Mouse (Mus musculus) kidney, embryonic 16.5 days (tissue): Measurements from ENCODE around the gene Nrtn. TPM values are rescaled to one million over a fixed set of nuclear protein-coding genes. Genes with fewer than 3 reads are reported as not detected.

Experiments
- ATAC-seq: fragments of 200-750 bp; cut with Nextera tagmentation; 2 replicates; pipeline ENCODE4 v1.8.0; 2017; ENCODE audit warnings: moderate TSS enrichment; ENCODE audit not compliant: low FRiP score, low TSS enrichment
- H3K27ac ChIP-seq: fragments of 300-500 bp; sonication (generic); 2 replicates; pipeline ENCODE4 v1.5.1; 2014; ENCODE audit warnings: low read length
- H3K27me3 ChIP-seq: fragments of 300-500 bp; sonication (generic); 2 replicates; pipeline ENCODE4 v1.6.1; 2014; ENCODE audit warnings: low read length, control low read depth, mixed read lengths; ENCODE audit not compliant: insufficient read depth
- H3K36me3 ChIP-seq: fragments of 300-500 bp; sonication (generic); 2 replicates; pipeline ENCODE4 v1.6.1; 2014; ENCODE audit warnings: low read length, control low read depth, mixed read lengths; ENCODE audit not compliant: insufficient read depth
- H3K4me1 ChIP-seq: fragments of 300-500 bp; sonication (generic); 2 replicates; pipeline ENCODE4 v1.6.1; 2014; ENCODE audit warnings: low read length, control low read depth, mixed read lengths; ENCODE audit not compliant: insufficient read depth
- H3K4me2 ChIP-seq: fragments of 300-500 bp; sonication (generic); replicated peaks from 2 replicates; pipeline ENCODE4 v1.6.1; 2014; ENCODE audit warnings: low read depth, low read length
- H3K4me3 ChIP-seq: fragments of 300-500 bp; sonication (generic); 2 replicates; pipeline ENCODE4 v1.5.1; 2014; ENCODE audit warnings: mild to moderate bottlenecking, low read length
- H3K9ac ChIP-seq: fragments of 300-500 bp; sonication (generic); replicated peaks from 2 replicates; pipeline ENCODE4 v1.6.1; 2014; ENCODE audit warnings: low read length
- H3K9me3 ChIP-seq: fragments of 300-500 bp; sonication (generic); 2 replicates; pipeline ENCODE4 v1.6.1; 2016; ENCODE audit warnings: low read length, control low read depth
- WGBS: fragments of 180-500 bp; shearing (Covaris S2); extraction: QIAGEN DNeasy Blood & Tissue Kit; methylation state at CpG from one replicate; pipeline ENCODE4 v1.1.7; 2014; 5-methylcytosine and 5-hydroxymethylcytosine counted together
- polyA plus RNA-seq: library from polyadenylated mRNA; unstranded; fragments of >200 nt; fragmentation: Nextera tagmentation; extraction: Ambion mirVana; gene quantifications from 2 replicates; pipeline ENCODE4 v1.2.1, GENCODE M21; 2015

Gene Nrtn
- polyA plus RNA-seq, 1 experiment from 2014 or later, result 5.4 TPM

GRCm38 (mm10) chr17:56763741-56764250, 6.5 kb upstream of the Nrtn start:
- peak overlapping the region; percentile 72 for H3K4me3 ChIP-seq
- H3K27me3 ChIP-seq, result no peaks in the 10 kb centered on the region
- no peaks in the 10 kb centered on the region for H3K9me3 ChIP-seq
- peak overlapping the region; percentile 80 for H3K9ac ChIP-seq
- peaks cover 19% of the 10 kb centered on the region for H3K36me3 ChIP-seq
- ATAC-seq, result no peak
- 74% methylated on average over 8 of the region's 8 CpGs for WGBS
- peak overlapping the region; percentile 75 for H3K4me2 ChIP-seq
- peaks cover 26% of the 10 kb centered on the region for H3K4me1 ChIP-seq
- H3K27ac ChIP-seq, result peak overlapping the region; percentile 96; the same call in 1 of the 2 replicates

- H3K4me2 ChIP-seq, result no peak overlapping the region
- no peaks in the 10 kb centered on the region for H3K27me3 ChIP-seq
- no peak overlapping the region for H3K4me3 ChIP-seq
- H3K9ac ChIP-seq, result no peak overlapping the region
- H3K36me3 ChIP-seq, result peaks cover 12% of the 10 kb centered on the region
- no peak for ATAC-seq
- peak overlapping the region; percentile 85; the same call in 1 of the 2 replicates for H3K27ac ChIP-seq
- H3K9me3 ChIP-seq, result no peaks in the 10 kb centered on the region
- H3K4me1 ChIP-seq, result peaks cover 26% of the 10 kb centered on the region
- WGBS, result 53% methylated on average over 27 of the region's 27 CpGs
Observed at GRCm38 (mm10) chr17:56762769-56763731, 5.7 kb upstream of the Nrtn start.

- Histone ChIP-seq H3K27ac (peak overlapping the region; percentile 85), H3K9ac (peak overlapping the region; percentile 70), H3K36me3 (0 out of 2 replicates have a peak, but pooled peaks cover 3% of the 10 kb centered on the region), H3K4me3 (peak overlapping the region; percentile 53), H3K4me1 (peaks cover 35% of the 10 kb centered on the region), H3K4me2 (peak overlapping the region; percentile 73), H3K27me3 (peaks cover 2% of the 10 kb centered on the region; the same call in 1 of the 2 replicates), H3K9me3 (no peaks in the 10 kb centered on the region)
- peak; percentile 19; the same call in 1 of the 2 replicates for ATAC-seq
- 0% methylated on average over 26 of the region's 28 CpGs for WGBS
Observed at GRCm38 (mm10) chr17:56761991-56762410, 4.7 kb upstream of the Nrtn start.

DNA sequence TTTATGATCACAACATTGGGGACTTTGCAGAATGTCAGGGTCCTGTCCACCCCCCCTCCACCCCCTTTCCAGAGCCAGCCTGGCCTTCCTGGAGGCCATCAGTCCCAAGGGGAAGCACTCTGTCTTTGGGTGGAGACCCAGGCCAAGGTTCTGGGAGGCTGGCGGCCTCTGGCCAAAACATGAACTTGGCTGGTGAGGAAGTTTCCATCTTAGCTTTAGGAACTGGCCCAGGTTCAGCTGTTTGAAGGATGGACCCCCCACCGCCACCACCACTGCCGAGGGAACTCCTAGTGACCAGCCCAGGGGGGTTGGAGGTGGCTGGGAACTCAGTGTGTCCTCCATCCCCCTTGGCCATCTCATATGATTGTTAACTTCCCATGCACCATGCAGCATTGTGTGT, 3.7 kb upstream of the Nrtn start:
- peaks cover 41% of the 10 kb centered on the region for H3K4me1 ChIP-seq
- no peak overlapping the region for H3K27ac ChIP-seq
- no peak overlapping the region for H3K4me3 ChIP-seq
- H3K4me2 ChIP-seq, result no peak overlapping the region
- no peaks in the 10 kb centered on the region for H3K9me3 ChIP-seq
- H3K9ac ChIP-seq, result no peak overlapping the region
- peaks cover 12% of the 10 kb centered on the region for H3K27me3 ChIP-seq
- no peaks in the 10 kb centered on the region for H3K36me3 ChIP-seq
- 65% methylated on average over 3 of the region's 3 CpGs for WGBS
- ATAC-seq, result no peak

DNA sequence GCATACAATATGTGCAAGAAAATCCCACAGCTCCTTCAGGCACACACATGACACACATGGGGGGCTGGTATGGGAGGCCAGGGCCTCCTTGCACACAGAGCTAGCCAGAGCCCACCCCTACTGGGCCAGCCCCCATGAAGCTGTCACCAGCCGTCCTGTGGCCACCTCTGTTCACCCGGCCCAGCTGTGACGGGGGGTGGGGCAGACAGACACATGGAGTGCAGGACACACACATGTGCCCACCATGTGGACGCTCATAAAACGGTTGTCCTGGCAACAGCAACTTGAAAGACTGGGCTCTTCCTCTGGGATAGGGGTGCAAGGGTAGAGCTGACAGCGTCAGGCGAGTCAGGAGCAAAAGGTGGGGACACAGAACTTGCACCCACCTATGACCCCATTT, 1.9 kb upstream of the Nrtn start:
- Histone ChIP-seq H3K4me2 (no peak overlapping the region), H3K9me3 (no peaks in the 10 kb centered on the region), H3K4me3 (no peak overlapping the region), H3K36me3 (no peaks in the 10 kb centered on the region), H3K4me1 (peaks cover 38% of the 10 kb centered on the region), H3K27me3 (peaks cover 30% of the 10 kb centered on the region), H3K9ac (no peak overlapping the region), H3K27ac (no peak overlapping the region)
- ATAC-seq, result no peak
- WGBS, result 27% methylated on average over 7 of the region's 7 CpGs

GRCm38 (mm10) chr17:56758132-56758531, 802 bp upstream of the Nrtn start:
- ATAC-seq, result no peak
- Histone ChIP-seq H3K27me3 (peaks cover 41% of the 10 kb centered on the region), H3K36me3 (no peaks in the 10 kb centered on the region), H3K4me3 (peak overlapping the region; percentile 59; the same call in 1 of the 2 replicates), H3K9ac (0 out of 2 replicates have a peak overlapping the region, but pooled peaks have one; percentile 2), H3K9me3 (no peaks in the 10 kb centered on the region), H3K4me2 (peak overlapping the region; percentile 100), H3K27ac (peak overlapping the region; percentile 1; the same call in 1 of the 2 replicates), H3K4me1 (peaks cover 34% of the 10 kb centered on the region)
- 4% methylated on average over 12 of the region's 12 CpGs for WGBS

DNA sequence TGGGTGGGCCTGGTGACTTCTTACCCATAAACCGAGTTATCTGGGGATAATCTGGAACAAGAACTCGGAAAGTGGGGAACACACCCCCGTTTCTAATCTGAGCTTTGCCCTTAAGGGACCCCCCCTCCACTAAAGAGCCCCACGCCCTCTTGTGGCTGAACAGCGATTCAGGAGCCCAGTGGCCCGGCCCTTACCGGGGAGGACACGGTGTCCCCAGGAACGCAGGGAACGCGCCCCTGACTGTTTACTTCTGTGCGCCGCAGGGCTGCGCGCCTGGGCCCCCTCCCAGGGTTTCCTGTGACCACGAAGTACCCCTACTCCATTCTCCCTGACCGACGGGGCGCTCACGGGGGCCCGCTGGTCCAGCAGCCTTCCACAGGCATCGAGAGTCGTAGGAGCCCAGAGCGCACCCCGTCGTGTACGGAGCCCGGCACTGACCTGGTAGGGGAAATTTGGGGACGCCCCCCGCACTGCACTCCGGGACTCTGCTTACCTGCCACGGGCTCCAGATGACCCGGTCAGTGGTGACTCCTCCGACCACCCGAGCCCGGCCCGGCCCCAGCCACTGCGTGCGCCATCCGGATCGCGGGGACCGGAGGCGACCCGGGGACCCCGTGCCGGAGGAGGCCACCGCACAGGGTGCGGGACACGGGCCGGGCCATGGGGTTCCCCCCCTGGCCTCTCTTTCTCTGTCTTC, 479 bp downstream of the Nrtn start:
- WGBS, result 1% methylated on average over 51 of the region's 51 CpGs
- Histone ChIP-seq H3K4me2 (peak overlapping the region; percentile 100), H3K9ac (peak overlapping the region; percentile 71), H3K27ac (no peak overlapping the region), H3K4me1 (peaks cover 24% of the 10 kb centered on the region), H3K9me3 (no peaks in the 10 kb centered on the region), H3K36me3 (no peaks in the 10 kb centered on the region), H3K4me3 (peak overlapping the region; percentile 59), H3K27me3 (peaks cover 53% of the 10 kb centered on the region)
- ATAC-seq, result peak; percentile 32

- Histone ChIP-seq H3K9ac (no peak overlapping the region), H3K27me3 (peaks cover 59% of the 10 kb centered on the region)
- ATAC-seq, result no peak
Observed at GRCm38 (mm10) chr17:56754271-56755185, 2.8 kb downstream of the Nrtn start.

GRCm38 (mm10) chr17:56753452-56753851, 3.9 kb downstream of the Nrtn start:
- H3K4me1 ChIP-seq, result peaks cover 20% of the 10 kb centered on the region
- peaks cover 59% of the 10 kb centered on the region for H3K27me3 ChIP-seq
- no peaks in the 10 kb centered on the region for H3K36me3 ChIP-seq
- no peak overlapping the region for H3K27ac ChIP-seq
- ATAC-seq, result no peak
- H3K4me3 ChIP-seq, result no peak overlapping the region
- H3K4me2 ChIP-seq, result no peak overlapping the region
- no peak overlapping the region for H3K9ac ChIP-seq
- H3K9me3 ChIP-seq, result no peaks in the 10 kb centered on the region
- WGBS, result 21% methylated on average over 15 of the region's 15 CpGs

More at GRCm38 (mm10) chr17:56754271-56755185, 2.8 kb downstream of the Nrtn start:
- Histone ChIP-seq H3K4me2 (peak overlapping the region; percentile 32; the same call in 1 of the 2 replicates), H3K4me3 (0 out of 2 replicates have a peak overlapping the region, but pooled peaks have one; percentile 3), H3K9me3 (no peaks in the 10 kb centered on the region), H3K4me1 (peaks cover 20% of the 10 kb centered on the region), H3K27ac (no peak overlapping the region), H3K36me3 (no peaks in the 10 kb centered on the region)
- WGBS, result 13% methylated on average over 36 of the region's 36 CpGs
